Mouse (Mus musculus): ENCODE data around the gene Trpm7. TPM values are rescaled to one million over a fixed set of nuclear protein-coding genes. Genes with fewer than 3 reads are reported as not detected.

The Trpm7 gene
- polyA plus RNA-seq, 1 experiment = 6.1 TPM

DNA sequence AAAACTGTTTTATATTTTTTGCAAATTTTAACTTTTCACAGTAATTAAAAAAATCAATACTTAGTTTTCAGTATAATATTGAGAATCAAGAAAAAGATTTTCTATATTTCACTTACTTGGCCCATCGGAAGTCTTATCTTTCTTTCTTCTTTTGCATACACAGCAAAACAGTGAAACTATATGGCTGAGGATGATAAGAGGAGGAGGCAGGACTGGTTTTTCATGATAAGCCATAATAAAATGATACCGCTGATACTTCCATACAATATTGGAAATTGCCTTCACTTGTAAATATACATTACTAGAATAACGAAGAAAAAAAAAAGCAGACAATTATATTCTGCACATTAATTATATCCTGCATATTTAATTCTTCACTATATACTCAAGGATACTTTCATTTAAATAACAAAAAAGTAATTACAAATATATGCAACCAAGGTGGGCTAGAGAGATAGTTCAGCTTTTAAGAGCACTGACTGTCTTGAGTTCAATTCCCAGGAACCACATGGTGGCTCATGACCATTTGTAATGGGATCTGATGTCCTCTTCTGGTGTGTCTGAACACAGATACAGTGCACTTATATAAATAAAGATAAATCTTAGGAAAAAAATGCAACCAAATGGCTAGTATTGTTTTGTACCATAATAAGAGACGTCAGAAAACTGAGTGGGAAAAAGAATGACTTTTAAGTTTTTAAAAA, 59.2 kb downstream of the Trpm7 start:
- Histone ChIP-seq H3K27me3 (ENCODE audit: control insufficient read depth, insufficient read depth, insufficient read length) (no peaks in the 10 kb centered on the region), H3K36me3 (ENCODE audit: control insufficient read depth, insufficient read depth) (peaks cover 79% of the 10 kb centered on the region)

GRCm38 (mm10) chr2:126815822-126816221, 60.2 kb downstream of the Trpm7 start:
- no peak for TF ChIP-seq USF1 (IDR thresholded peaks at IDR 0.05; ENCODE audit: low read depth)
- no peak for TF ChIP-seq CEBPB (IDR thresholded peaks at IDR 0.05; ENCODE audit: low read depth)
- TF ChIP-seq MYOD1 (IDR thresholded peaks at IDR 0.05; ENCODE audit: control insufficient read depth, insufficient read length, low read depth) = no peak
- no peak for TF ChIP-seq MAX (IDR thresholded peaks at IDR 0.05)
- no peak for TF ChIP-seq FOSL1 (IDR thresholded peaks at IDR 0.05; ENCODE audit: insufficient read depth, low read length, poor library complexity, severe bottlenecking)
- no peak for TF ChIP-seq MYOG (IDR thresholded peaks at IDR 0.05; ENCODE audit: control insufficient read depth, extremely low read depth, insufficient read length)
- no peak for TF ChIP-seq CTCF (IDR thresholded peaks at IDR 0.05; ENCODE audit: control insufficient read depth, insufficient read depth, insufficient read length)
- peaks cover 82% of the 10 kb centered on the region for H3K36me3 ChIP-seq (ENCODE audit: control insufficient read depth, insufficient read depth)
- H3K79me2 ChIP-seq (ENCODE audit: control insufficient read depth, insufficient read depth) = no peaks in the 10 kb centered on the region
- no peaks in the 10 kb centered on the region for H3K79me3 ChIP-seq (ENCODE audit: low read depth)
- no peak overlapping the region for H3ac ChIP-seq (ENCODE audit: control insufficient read depth, insufficient read length, low read depth)
- no peaks in the 10 kb centered on the region for H3K27me3 ChIP-seq (ENCODE audit: control insufficient read depth, insufficient read depth, insufficient read length)
- no peak overlapping the region for H3K4me3 ChIP-seq (ENCODE audit: insufficient read depth, poor library complexity, severe bottlenecking)

More for the DNA sequence above, 59.2 kb downstream of the Trpm7 start:
- no peaks in the 10 kb centered on the region for H3K79me3 ChIP-seq (ENCODE audit: low read depth)
- TF ChIP-seq MYOG (IDR thresholded peaks at IDR 0.05; ENCODE audit: control insufficient read depth, extremely low read depth, insufficient read length) = no peak
- no peak for TF ChIP-seq FOSL1 (IDR thresholded peaks at IDR 0.05; ENCODE audit: insufficient read depth, low read length, poor library complexity, severe bottlenecking)
- no peak for TF ChIP-seq MAX (IDR thresholded peaks at IDR 0.05)
- TF ChIP-seq CTCF (IDR thresholded peaks at IDR 0.05; ENCODE audit: control insufficient read depth, insufficient read depth, insufficient read length) = no peak
- TF ChIP-seq MYOD1 (IDR thresholded peaks at IDR 0.05; ENCODE audit: control insufficient read depth, insufficient read length, low read depth) = no peak
- no peak for TF ChIP-seq CEBPB (IDR thresholded peaks at IDR 0.05; ENCODE audit: low read depth)
- no peak overlapping the region for H3K4me3 ChIP-seq (ENCODE audit: insufficient read depth, poor library complexity, severe bottlenecking)
- H3ac ChIP-seq (ENCODE audit: control insufficient read depth, insufficient read length, low read depth) = no peak overlapping the region
- no peaks in the 10 kb centered on the region for H3K79me2 ChIP-seq (ENCODE audit: control insufficient read depth, insufficient read depth)

DNA sequence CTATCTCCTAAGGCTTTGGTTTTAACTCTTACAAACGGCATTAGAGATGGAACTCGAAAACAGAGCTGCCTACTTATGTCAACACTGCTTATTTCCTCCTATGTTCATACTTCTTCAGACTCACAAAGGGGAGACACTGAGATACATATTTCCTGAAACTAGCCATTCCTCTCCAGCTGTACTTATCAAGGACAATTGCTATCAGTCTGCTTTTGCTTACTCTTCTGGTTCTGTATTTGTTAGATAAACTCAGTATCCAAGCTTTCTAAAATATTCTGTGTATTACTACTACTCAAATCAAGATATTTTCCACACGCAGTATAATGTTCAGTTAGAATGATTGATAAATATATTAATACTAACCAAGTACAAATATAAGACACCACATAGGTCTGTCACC, 74.0 kb downstream of the Trpm7 start:
- H3ac ChIP-seq (ENCODE audit: control insufficient read depth, insufficient read length, low read depth) = no peak overlapping the region
- H3K79me2 ChIP-seq (ENCODE audit: control insufficient read depth, insufficient read depth) = no peaks in the 10 kb centered on the region
- peaks cover 80% of the 10 kb centered on the region for H3K36me3 ChIP-seq (ENCODE audit: control insufficient read depth, insufficient read depth)
- H3K27me3 ChIP-seq (ENCODE audit: control insufficient read depth, insufficient read depth, insufficient read length) = no peaks in the 10 kb centered on the region
- no peak overlapping the region for H3K4me3 ChIP-seq (ENCODE audit: insufficient read depth, poor library complexity, severe bottlenecking)
- H3K79me3 ChIP-seq (ENCODE audit: low read depth) = no peaks in the 10 kb centered on the region
- no peak for TF ChIP-seq MYOG (IDR thresholded peaks at IDR 0.05; ENCODE audit: control insufficient read depth, extremely low read depth, insufficient read length)
- no peak for TF ChIP-seq FOSL1 (IDR thresholded peaks at IDR 0.05; ENCODE audit: insufficient read depth, low read length, poor library complexity, severe bottlenecking)
- TF ChIP-seq MAX (IDR thresholded peaks at IDR 0.05) = no peak
- TF ChIP-seq CEBPB (IDR thresholded peaks at IDR 0.05; ENCODE audit: low read depth) = no peak
- TF ChIP-seq USF1 (IDR thresholded peaks at IDR 0.05; ENCODE audit: low read depth) = no peak
- no peak for TF ChIP-seq CTCF (IDR thresholded peaks at IDR 0.05; ENCODE audit: control insufficient read depth, insufficient read depth, insufficient read length)
- no peak for TF ChIP-seq MYOD1 (IDR thresholded peaks at IDR 0.05; ENCODE audit: control insufficient read depth, insufficient read length, low read depth)

- H3K27me3 ChIP-seq (ENCODE audit: control insufficient read depth, insufficient read depth, insufficient read length) = no peaks in the 10 kb centered on the region
- peaks cover 83% of the 10 kb centered on the region for H3K36me3 ChIP-seq (ENCODE audit: control insufficient read depth, insufficient read depth)
- TF ChIP-seq CTCF (IDR thresholded peaks at IDR 0.05; ENCODE audit: control insufficient read depth, insufficient read depth, insufficient read length) (no peak), CEBPB (IDR thresholded peaks at IDR 0.05; ENCODE audit: low read depth) (no peak), MAX (IDR thresholded peaks at IDR 0.05) (no peak), MYOG (IDR thresholded peaks at IDR 0.05; ENCODE audit: control insufficient read depth, extremely low read depth, insufficient read length) (no peak), MYOD1 (IDR thresholded peaks at IDR 0.05; ENCODE audit: control insufficient read depth, insufficient read length, low read depth) (no peak), FOSL1 (IDR thresholded peaks at IDR 0.05; ENCODE audit: insufficient read depth, low read length, poor library complexity, severe bottlenecking) (no peak), USF1 (IDR thresholded peaks at IDR 0.05; ENCODE audit: low read depth) (no peak)
- no peaks in the 10 kb centered on the region for H3K79me2 ChIP-seq (ENCODE audit: control insufficient read depth, insufficient read depth)
- no peak overlapping the region for H3ac ChIP-seq (ENCODE audit: control insufficient read depth, insufficient read length, low read depth)
- H3K4me3 ChIP-seq (ENCODE audit: insufficient read depth, poor library complexity, severe bottlenecking) = no peak overlapping the region
- no peaks in the 10 kb centered on the region for H3K79me3 ChIP-seq (ENCODE audit: low read depth)
These were observed 77.6 kb downstream of the Trpm7 start for GRCm38 (mm10) chr2:126798455-126798854.

DNA sequence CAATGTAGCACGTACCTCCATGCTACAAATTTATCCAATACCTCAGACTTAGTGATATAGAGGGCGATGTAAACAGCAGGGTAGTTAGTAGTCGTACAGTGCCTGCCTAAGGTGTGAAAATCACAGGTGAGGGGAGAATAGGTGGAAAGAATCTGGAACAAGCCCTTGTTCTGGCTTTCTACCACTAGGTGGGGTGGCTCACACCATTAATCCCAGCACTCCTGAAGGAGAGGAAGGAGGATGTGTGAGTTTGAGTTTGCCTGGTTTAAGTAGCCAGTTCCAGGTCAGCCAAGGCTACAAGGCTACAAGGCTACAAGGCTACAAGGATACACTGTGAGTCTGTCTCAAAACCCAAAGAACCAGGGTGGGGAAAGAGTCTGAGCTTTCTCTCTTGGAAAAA, 80.3 kb downstream of the Trpm7 start:
- no peak for TF ChIP-seq USF1 (IDR thresholded peaks at IDR 0.05; ENCODE audit: low read depth)
- TF ChIP-seq CTCF (IDR thresholded peaks at IDR 0.05; ENCODE audit: control insufficient read depth, insufficient read depth, insufficient read length) = no peak
- TF ChIP-seq MYOD1 (IDR thresholded peaks at IDR 0.05; ENCODE audit: control insufficient read depth, insufficient read length, low read depth) = no peak
- TF ChIP-seq MYOG (IDR thresholded peaks at IDR 0.05; ENCODE audit: control insufficient read depth, extremely low read depth, insufficient read length) = no peak
- no peak for TF ChIP-seq FOSL1 (IDR thresholded peaks at IDR 0.05; ENCODE audit: insufficient read depth, low read length, poor library complexity, severe bottlenecking)
- TF ChIP-seq MAX (IDR thresholded peaks at IDR 0.05) = no peak
- no peak for TF ChIP-seq CEBPB (IDR thresholded peaks at IDR 0.05; ENCODE audit: low read depth)
- no peaks in the 10 kb centered on the region for H3K27me3 ChIP-seq (ENCODE audit: control insufficient read depth, insufficient read depth, insufficient read length)

More for the DNA sequence above, 80.3 kb downstream of the Trpm7 start:
- peaks cover 84% of the 10 kb centered on the region for H3K36me3 ChIP-seq (ENCODE audit: control insufficient read depth, insufficient read depth)
- H3ac ChIP-seq (ENCODE audit: control insufficient read depth, insufficient read length, low read depth) = no peak overlapping the region
- no peaks in the 10 kb centered on the region for H3K79me2 ChIP-seq (ENCODE audit: control insufficient read depth, insufficient read depth)
- H3K4me3 ChIP-seq (ENCODE audit: insufficient read depth, poor library complexity, severe bottlenecking) = no peak overlapping the region
- H3K79me3 ChIP-seq (ENCODE audit: low read depth) = no peaks in the 10 kb centered on the region
